Mouse (Mus musculus): Measurements from ENCODE around the gene Kif11. TPM values are rescaled to one million over a fixed set of nuclear protein-coding genes. Genes with fewer than 3 reads are reported as not detected.

Kif11 gene
- under 1 TPM; 0.45 to 0.53 TPM for total RNA-seq (2021)
- long read RNA-seq, experiment 1, result 0 reads
- long read RNA-seq, experiment 2, partial matches to known transcripts, result 1 of 1 reads
- long read RNA-seq, experiment 2, other reads (novel, unspliced or antisense), result 0 of 1 reads

DNA sequence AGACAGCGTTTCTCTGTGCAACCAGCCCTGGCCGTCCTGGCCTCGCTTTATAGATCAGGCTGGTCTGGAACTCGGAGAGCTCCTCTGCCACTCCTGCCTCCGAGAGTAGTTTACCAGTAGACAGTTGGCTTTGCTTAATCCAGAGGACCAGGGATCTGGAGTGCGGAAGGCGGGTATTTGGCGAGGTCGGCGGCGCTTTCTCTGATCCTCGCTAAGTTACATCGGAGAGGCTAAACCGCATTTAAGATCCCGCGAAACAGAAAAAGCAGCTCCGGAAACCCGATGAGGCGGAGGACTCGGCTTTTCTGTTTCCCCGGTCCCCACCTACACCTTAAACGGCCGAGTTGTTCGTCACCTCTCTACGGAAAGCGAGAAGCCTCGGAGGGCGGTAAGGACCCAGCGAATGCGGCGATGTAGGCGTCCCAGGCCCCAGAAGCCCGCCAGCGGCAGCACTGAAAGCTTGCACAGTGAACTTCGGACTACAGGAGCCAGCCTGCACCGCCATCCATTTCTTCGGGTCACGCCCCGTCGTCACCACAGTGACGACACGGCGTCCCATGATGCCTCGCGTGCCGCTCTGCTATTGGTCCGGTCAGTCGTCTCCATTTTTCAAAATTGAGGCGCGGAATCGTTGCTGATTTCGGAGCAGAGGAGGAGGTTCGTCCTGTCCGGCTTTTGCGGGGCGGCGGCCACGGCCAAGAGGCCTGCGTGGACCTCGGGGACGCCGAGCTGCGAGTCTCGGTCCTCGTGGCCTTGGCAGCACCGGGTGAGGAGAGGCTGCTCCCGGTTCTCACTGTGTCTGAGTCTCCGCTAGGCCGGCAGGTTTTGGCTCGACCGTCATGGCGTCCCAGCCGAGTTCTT lies at the start of gene Kif11:
Gene Kif11, plus strand, starts transcription at position 649 of the 861 bp plus-strand sequence.
- DNase-seq (ENCODE audit: low spot score in 2 of 2), result peak; percentile 99

DNA sequence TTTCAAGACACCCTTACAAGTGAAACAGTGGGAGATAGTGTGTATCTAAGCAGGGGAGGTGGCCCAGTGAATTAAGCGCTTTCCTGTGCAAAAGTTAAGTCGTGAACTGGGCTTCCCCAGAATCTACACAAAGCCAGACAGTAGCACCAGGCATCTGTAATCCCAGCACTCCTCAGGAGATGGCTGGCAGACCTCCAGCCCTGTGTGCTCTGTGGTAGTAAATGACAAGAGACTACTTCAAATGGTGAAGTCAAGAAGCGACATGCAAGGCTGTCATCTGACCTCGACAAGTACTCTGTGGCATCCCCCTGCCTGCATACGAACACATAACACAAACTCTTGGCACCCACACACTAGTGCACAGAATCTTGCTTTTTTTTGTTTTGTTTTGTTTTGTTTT lies 49.0 kb upstream of the Kif11 start:
- no peak for DNase-seq (ENCODE audit: low spot score in 2 of 2)

DNA sequence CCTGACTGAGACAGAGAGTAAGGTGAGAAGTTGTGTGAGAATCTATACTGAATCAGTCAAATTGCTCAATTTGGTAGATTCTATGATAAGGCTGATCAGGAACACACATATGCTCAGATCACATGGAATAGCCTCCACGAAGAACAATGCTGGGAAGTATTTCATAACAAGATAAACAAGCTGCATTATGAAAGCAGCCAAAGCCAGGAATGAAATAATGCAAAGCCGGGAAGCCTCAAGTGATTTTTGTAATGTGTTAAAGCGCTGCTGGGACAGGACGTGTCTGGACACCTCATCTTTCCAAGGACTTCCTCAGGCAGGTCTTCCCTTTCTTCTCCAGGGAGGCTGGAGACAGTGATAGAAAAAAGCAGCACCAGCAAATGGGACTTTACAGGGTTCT lies 43.5 kb upstream of the Kif11 start:
- no peak for DNase-seq (ENCODE audit: low spot score in 2 of 2)

DNA sequence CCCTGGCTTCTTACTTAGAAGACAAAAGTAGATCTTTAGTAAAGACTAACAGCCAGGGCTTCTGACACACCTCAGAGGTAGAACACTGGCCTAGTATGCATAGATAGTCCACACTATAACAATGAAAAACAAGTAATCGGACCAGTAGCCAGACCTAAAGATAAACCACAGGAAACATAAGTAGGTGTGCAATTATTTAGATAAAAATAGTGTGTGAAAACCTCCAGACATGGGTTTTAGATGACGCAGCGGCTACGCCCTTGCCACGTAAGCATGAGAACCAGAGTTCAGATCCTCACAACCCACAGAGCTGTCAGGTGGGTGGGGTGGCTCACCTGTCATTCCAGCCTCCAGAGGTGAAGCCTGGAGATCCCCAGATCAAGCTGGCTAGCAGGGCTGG lies 42.8 kb upstream of the Kif11 start:
- no peak for DNase-seq (ENCODE audit: low spot score in 2 of 2)

DNA sequence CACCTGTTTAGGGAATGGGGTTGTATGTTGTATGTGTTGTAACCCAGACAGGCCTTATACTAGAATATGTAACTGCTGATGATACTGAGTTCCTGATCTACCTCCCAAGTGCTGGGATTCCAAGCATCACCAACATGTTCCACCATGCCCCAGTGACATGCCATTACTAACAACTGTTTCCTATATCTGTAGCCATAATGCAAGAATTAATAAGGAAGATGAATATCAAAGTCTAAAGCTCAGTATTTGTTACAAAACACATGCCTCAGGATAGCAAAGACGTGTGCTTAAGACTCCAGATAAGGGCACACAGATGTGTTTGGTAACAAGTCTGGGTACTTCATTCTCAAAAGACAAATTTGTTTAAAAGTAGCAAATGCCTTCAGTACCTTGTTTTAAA lies 40.8 kb upstream of the Kif11 start:
- DNase-seq (ENCODE audit: low spot score in 2 of 2), result no peak

DNA sequence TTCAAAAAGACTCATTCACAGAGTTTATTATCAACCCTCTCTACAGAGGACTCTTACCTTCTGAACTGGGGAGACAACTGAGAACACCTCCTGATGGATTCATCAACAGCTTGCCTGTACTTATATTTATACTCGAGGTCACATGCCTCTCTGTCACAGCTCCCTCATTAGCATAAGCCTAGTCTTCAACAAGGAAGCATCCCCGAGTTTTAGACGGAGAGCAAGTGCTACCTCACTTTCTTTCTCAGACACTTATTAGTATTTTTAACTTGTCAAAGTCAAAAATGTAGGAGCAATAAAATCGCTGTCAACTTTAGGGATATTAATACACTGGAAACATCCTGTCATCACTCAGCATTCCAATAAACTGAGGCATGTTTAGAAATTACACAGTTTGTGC lies 38.5 kb upstream of the Kif11 start, which contains the start of gene Ide:
Gene Ide, minus strand, starts transcription at position 101 of the 400 bp plus-strand sequence.
- no peak for DNase-seq (ENCODE audit: low spot score in 2 of 2)

DNA sequence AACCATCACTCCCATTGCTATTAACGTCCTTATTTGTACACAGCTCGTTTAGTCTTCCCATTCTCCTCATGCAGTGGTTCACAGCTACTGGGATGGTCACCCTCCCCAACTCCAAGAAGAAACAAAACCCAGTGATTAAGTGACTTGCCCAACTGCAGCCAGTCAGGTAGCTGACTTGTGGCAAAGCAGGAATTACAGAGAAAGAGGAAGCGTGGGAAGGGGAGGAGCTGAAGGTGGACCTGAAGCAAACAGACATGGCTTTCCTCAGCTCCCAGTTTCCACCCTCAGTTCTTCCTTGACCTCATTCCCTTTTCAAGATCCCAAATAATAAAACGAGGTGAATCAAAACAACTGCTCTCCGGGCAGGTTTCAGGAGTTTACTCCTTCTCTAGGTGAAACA lies 35.7 kb upstream of the Kif11 start:
- no peak for DNase-seq (ENCODE audit: low spot score in 2 of 2)

DNA sequence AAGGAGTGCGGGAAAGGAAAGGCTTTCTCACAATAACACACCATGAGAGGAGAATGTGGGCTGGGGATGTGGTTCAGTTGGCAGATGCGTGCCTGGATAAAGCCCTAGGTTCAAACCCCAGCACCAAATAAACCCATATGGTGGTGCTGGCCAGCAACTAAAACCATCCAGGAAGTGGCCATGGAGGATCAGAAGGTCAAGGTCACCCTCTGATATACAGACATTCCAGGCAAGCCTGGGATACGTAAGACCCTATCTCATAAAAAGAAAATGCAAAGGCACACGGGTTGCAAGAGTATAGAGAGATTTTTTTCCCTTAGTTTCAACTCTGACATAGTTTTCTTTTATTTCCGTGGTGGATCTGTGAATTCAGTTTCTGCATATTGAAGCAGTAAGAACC lies 35.3 kb upstream of the Kif11 start:
- no peak for DNase-seq (ENCODE audit: low spot score in 2 of 2)

DNA sequence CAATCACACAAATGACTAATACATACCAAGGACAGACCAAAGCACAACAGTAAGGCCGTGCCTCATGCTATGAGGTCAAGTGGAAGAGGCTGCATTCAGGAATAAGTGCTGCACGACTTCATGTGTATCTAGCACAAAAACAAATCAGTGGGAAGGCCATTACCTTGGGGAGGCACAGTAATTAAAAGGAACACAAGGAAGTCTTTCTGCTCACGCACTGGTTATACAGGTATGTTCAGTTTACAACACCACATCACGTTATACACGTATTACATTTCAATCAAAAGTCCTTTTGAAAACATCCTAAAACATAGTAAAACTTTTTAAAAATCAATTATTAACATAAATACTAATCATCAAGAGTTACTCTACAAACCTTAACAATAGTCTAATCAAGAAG lies 32.3 kb upstream of the Kif11 start:
- DNase-seq (ENCODE audit: low spot score in 2 of 2), result no peak

DNA sequence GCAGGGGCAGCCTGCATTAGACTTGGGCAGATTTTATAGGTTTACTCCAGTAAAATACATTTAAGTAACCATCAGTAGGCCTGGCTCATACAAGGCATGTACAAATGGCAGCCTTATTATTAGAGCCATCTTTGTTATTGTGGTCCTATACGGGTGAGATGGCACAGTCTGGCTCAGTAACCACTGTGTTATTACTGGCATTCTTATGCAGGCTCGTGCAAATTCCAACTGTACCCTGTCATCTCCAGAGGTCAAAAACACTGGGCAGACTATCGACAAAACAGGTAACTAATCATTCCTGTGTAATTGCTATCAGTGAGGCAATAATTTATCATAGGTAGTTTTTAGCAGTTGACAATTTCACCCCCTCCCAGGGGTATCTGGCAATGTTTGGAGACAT lies 29.9 kb upstream of the Kif11 start:
- DNase-seq (ENCODE audit: low spot score in 2 of 2), result no peak

DNA sequence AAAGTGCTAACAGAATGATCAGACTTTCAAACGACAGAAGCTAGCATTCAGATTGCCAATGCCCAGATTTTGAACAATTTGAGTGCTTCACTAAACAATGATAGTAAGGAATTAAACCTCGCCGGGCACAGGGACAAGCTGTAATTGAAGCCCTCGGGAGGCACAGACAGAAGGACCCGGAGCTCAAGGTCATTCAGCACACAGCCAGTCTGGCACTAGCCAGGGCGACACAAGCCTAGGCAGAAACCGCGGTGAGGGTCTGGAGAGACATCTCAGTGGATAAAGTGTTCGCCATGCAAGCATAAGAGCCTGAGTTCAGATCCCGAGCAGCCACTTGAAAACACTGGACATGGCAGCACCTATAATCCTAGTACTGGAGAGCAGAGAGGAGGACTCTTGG lies 27.9 kb upstream of the Kif11 start:
- no peak for DNase-seq (ENCODE audit: low spot score in 2 of 2)

DNA sequence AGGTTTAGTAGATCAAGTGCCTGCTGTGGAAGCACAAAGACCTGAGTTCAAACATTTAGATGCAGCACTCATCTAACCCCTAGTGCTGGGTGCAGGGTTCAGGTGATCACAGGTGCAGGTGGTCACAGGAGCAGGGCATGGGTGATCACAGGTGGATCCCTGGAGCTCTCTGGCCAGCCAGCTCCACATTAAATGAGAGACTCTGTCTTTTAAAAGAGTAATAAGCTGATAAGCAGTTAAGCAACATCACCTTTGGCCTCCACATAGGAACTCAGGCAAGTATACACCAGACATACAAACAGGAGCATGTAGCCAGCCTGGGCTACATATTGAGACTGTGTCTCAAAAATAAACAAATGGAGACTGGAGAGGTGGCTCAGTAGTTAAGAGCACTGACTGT lies 27.3 kb upstream of the Kif11 start:
- no peak for DNase-seq (ENCODE audit: low spot score in 2 of 2)

DNA sequence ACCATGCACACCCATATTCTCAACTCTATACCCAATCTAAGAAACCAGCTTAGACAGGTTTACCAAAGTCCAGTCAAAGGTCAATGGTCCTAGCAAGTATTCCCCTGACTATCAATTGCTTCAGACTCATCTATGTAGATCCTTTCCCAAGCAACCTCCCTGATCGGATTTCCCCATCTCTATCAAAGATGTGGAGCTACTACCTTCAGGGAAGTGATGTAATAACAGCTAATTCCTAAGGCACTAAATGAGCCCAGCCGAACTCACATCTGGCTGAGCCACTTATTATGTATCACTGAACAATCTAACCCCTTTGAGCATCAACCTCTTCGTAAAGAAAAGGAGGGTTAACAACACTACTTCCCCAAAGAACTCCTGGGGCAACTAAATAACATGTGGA lies 23.4 kb upstream of the Kif11 start:
- no peak for DNase-seq (ENCODE audit: low spot score in 2 of 2)

DNA sequence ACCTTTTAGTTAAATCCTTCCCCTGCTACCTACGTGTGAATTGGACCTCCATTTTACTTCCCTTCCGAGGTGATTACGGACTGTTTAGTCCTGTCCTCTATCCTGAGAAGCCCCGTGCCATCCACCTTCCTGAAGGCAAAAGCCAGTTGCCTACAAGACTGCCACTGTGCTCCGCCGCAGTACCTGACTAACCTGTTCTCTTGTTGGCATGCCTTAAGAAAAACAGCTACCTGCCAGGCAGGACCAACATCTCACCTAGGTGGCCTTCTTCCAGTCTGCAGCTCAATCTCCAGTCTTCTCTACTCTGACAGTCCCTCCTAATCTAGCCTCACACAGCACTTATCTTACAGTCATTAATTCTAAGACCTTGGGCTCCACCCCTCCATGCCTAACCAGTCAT lies 22.9 kb upstream of the Kif11 start:
- DNase-seq (ENCODE audit: low spot score in 2 of 2), result no peak

DNA sequence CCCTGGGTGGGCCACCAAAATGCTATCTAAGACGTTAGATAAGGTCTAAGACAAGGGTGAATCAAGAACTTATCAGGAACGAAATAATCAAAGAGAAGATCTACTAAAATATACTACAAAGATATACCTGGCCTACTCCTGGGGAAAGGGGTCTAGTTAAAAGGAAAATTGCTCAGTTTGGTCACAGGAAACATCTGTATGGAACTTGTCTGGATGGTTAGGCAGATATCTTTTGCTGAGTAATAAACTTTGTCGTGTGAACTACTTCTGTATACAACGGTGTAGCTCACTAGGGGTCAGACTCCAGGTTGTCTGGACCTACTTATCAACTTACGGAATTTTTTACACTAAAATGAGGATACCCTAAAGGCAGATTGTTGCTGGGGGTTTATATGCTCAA lies 16.2 kb upstream of the Kif11 start:
- DNase-seq (ENCODE audit: low spot score in 2 of 2), result no peak

DNA sequence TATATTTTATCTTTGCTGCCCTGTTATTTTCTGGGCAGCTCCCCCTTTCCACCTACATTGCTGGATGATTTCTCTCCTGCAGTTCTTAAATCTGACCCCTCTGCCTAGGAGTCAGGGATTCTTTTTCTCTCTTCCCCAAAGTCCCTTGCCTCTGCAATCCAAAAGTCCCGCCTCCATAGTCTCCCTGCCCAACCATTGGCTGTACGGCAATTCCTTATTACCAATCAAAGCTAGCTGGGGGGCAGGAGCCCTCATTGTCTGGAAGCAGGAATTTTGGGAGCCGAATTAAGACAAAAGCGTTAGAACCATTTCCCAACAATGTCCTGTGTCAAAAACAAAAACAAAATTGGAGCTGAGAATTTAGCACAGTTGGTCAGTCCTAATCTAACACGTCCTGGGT lies 13.7 kb upstream of the Kif11 start:
- no peak for DNase-seq (ENCODE audit: low spot score in 2 of 2)

DNA sequence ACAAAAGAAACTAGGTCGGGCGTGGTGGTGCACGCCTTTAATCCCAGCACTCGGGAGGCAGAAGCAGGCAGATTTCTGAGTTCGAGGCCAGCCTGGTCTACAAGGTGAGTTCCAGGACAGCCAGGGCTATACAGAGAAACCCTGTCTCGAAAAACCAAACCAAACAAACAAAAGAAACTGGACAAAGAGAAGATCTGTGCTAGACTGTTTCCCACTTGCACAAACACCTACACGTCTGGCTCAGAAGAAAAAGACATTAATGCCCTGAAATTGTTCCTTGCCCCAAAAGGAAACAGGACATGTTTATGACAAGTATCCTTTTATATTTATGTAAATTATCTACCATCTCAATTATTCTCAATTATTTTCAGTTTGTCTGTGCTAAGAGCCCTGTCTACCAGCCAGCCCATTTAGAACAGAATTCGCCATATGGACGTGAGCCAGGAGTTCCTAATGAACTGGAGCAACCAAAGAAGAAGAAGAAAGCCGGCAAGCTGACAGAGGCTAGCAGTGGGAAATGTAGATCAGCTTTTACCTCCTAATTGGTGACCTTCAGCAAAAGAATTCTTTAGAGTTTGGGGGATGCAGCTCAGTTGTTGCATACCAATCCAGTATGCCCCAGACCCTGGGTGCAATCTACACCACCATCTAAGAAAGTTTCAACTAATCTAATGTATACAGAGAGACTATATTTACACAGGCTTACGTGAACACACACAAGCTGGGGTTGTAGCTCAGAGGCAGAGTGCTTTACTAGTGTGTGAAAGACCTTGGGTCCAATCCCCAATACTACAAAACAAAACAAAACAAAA lies 12.9 kb upstream of the Kif11 start:
- peak; percentile 10 to 41 for DNase-seq (ENCODE audit: low spot score in 2 of 2)

DNA sequence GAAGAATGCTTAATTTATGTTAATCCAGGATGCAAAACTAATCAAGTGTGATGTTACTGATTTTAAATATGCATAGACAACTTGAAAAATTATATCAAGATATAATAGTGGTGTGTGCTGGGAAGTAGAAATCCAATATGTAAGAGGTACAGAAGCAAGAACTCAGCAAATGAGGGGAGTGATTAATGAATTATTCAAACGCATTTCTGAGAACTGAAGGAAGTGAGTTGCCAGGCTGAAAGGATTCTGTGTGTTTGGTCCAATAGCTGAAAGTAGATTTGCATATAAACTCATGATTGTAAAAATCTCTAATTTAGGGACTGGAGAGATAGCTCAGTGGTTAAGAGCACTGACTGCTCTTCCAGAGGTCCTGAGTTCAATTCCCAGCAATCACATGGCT lies 7.2 kb upstream of the Kif11 start:
- DNase-seq (ENCODE audit: low spot score in 2 of 2), result no peak

DNA sequence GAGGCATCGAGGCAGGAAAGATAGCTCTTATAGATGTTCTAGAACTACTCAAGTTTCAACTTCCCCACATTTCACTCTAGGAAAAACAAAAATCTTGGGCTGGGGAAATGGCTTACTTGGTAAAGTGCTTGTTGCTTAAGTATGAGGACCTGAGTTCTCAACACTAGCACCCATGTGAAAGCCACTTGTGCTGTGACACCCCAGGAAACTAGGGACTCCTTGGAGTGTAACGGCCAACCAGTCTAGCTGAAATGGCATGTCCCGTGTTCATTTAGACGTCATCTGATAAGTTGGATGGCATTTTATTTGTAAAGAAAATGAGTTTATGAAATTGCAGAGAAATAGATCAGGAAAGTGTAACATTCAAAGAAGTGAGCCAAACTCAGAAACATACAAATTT lies 6.3 kb upstream of the Kif11 start:
- DNase-seq (ENCODE audit: low spot score in 2 of 2), result no peak

DNA sequence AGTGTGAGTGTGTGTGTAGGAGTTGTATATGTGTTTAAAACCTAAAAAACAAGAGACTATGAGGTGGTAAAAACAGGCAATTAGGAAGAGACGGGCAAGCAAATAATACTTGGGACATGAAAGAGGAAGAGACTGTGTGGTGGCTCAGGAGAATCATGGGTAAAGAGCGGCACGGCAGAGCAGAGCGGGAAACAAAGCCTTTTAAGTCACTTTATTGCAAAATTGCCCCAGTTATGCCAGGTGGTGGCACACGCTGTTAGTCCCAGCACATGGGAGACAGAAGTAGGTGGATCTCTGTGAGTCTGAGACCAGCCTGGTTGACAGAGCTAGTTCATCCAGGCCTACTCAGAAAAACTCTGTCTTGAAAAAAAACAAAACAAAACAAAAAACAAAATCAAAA lies 5.8 kb upstream of the Kif11 start:
- no peak for DNase-seq (ENCODE audit: low spot score in 2 of 2)

DNA sequence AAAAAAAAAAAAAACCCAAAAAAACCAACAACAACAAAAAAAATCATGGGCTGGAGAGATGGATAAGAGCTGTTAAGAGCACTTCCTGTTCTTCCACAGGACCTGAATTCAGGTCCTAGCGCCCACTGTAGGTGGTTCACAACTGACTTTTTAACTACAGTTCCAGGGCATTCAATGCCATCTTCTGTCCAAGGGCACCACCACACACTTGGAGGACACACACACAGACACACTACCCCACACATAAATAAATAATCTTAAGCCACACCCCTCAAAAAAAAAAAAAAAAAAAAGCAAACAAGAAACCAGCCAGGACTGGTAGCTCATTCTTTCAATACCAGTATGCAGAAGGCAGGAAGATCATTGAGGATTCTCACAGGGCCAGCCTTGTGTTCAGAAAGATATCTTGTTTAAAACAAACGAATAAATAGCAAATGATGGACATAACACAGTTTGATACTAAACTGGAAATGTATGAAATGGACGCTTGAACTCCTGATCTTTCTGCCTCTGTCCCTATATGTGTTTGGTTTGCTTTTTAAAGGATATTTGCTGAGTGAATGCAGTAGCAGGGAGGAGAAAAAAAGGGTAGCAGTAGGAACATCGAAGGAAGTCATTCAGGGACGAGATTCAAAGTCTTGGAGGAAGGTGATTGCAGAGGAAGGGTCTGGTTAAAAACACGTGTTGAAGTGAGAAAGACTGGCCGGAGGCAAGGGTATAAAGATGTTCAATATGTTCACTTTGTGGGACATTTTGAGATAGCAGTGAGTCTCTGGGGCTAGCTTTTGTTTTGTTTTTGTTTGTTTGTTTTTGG lies 1.1 kb upstream of the Kif11 start:
- DNase-seq (ENCODE audit: low spot score in 2 of 2), result no peak
